Mouse (Mus musculus): ENCODE results near the gene Rpl4.
"Not testable (repeated sequence)": the region's sequence is repeated elsewhere in the genome, so short reads cannot be mapped to it uniquely, and the experiment has no call there.

The Rpl4 gene

DNA sequence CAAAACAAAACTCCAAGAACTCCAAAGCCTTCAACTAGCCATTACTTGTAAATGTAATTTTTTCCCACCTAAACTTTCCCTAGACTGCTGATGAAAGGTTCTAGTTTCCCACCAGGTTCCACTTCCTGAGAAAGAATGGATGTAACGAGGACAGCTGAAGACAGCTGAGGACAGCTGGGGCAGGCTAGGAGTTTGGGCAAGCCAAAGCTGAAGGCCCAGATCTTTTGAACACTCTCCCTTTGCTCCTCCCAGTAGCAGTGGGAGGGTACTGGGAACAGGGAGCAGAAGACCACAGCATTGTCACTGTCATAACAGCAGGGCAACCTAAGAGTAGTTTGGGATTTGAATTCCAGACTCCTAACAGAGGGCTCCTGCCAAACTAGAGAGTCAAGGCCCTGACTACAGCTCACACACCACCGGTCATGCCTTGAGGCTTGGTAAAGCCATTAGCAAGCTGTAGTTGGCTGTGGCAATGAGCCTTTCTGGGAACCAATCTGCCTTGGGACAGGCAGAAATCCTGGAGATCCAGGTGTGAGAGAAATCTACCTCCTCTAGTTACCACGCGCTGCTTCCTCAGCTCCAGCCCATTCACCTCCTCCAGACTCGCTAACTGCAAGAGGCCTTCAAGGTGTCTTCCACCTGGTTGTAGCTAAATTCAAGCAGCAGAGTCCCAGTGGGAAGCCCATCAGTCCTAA lies 25.0 kb downstream of the Rpl4 start:
- DNase-seq = no peak

DNA sequence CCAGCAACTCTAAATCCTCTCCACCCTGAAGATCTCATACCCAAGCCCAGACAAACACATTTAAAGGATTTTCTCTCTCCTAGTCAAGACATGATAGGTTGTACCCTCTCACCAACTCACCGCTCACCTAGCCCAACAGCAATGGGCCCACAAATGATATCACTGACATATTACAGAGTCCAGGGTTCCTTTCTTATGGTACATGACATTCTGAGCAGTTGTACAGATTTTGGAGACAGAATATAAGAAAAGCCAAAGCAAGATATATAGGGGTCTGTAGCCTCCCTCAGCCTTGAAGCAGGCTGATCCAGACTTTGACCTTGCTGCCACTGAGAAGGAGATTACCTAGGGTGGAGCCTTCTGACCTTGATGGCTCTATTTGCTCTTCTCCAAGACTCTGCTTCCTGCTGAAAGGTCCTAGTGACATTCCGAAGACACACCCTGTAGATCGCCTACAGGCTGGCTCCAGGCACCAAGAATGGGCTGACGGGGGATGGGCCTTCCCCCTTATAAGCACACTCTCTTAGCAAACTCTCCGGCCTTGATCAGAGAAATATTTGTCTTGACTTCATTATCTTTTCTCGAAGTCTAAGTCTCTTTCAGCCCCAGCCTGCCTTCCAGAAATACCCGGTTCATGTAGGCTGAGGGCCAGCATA lies 25.7 kb downstream of the Rpl4 start:
- not testable (repeated sequence) for DNase-seq

DNA sequence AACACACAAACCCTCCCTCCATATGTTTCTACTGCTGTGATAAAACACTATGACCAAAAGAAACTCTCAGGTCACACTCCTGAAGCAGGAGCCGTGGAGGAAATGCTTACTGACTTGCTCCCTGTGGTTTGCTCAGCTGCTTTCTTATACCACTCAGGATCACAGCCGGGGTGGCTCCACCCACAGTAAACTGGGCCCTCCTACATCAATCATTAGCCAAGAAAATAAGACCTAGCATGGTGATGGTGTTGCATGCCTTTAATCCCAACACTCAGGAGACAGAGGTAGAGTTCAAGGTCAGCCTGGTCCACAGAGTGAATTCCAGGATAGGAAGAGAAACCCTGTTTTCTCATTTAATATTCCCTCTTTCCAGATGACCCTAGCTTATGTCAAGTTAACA lies 26.7 kb downstream of the Rpl4 start:
- DNase-seq = no peak

DNA sequence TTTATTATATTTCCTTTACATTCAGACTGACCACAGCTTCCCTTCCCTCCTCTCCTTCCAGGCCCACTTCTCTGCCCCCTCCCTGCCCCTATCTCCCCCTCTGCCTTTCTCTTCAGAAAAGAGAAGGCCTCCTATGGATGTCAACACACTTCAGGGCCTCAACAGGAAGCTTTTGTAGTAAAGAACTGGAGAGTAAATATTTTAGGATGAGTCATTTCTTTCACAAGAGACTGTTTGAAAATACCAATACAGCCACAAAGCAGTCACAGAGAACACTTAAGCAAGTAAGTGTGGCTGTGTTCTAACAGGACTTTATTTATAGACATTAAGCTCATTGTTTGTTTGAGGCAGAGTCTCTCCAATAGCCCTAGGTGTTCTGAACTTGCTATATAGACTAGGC lies 29.2 kb downstream of the Rpl4 start:
- DNase-seq = no peak

DNA sequence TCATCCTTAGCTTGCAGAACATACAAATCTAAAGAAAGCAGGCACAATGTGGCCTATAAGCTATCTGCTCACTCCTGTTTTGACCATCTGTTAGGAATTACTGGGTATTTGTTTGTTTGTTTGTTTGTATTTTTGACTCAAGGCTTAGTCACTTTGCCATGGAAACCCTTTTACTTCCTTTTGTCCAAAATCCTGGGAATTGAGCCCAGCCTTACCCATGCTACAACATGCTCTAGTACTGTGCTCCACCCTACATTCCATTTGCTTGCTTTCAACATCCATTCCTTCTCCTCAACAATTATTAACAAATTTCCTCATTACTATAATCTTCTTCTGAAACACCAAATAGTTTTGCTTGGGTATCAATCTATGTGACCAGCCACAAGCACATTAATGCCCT lies 29.7 kb downstream of the Rpl4 start:
- no peak for DNase-seq

DNA sequence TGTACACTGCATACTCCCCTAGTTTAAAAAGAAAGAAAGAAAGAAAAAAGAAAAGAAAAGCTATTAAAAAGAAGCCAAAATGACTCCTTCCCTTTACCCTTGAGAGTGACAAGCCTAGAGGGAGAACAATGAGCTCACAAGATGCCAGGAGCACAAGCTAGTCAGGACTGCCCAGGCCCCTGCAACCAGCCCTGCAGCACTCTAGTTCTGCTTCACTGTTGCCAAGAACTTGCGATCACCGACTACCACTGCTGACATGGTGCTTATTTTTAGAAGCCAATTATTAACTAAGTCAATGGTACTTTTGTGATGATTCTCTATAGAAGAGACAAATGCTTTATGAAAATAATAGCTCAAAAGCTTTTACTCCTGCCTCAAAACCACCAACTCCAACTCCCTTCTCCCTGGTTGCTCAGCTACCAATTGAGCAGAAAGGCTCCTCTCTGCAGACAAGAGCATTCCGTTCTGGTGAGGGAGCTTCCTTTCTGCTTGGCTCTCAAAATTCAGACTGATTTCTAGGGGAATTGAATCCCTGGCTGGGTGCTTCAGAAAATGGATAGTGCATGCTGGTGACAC lies 34.4 kb downstream of the Rpl4 start:
- no peak for DNase-seq

DNA sequence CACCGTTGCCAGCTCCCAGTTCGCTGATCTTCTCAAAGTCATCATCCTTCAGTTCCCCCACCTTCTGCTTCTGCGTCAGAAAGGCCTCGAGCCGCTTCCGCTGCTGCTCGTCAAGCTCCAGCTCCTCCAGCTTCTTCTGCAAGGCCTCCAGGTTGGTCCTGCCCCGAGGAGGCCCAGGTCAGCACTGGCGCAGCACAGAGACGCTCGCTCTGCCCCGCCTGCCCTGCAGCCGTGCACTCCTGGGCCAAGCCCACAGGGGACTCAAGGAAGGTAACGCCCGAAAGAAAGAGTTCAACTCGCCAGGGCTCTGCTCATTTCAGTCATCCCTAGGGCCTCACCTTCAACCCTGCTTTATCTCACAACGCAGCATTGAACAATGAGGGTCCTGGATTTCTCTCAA lies 41.3 kb downstream of the Rpl4 start:
- DNase-seq = no peak

DNA sequence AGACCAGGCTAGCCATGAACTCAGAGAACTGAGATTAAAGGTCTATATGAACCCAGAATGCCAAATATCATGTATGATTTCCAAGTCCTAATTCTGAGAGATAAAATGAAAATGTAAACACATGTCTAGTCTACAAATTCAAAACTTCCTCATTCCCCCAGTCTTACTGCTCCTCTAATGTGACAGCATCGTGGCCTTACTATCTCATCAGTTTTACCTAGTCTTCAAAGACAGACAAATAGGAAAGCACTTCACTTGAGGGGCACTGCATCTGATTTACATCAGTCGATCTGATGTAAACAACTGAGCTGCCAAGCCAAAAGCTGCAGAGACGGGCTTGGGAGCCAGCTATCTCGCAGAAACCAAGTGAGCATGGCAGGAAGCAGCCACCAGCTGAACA lies 42.9 kb downstream of the Rpl4 start:
- no peak for DNase-seq

DNA sequence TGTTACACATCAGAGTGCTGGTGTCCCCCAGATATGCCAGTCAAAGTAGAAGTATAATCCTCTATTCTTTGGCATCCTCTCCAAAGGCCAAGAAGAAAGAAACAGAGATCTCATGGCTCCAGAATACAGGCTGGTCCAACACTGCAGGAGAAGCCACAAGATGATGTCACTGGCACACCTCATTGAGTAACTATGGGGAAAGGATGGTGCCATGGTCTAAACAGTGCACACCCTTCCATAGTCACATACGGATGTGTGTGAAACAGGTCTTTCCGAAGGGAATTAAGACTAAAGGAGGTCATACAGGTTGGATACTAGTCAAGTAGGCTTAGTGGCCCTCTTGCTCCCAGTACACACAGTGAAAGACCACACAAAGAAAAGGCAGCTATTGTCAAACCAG lies 43.5 kb downstream of the Rpl4 start:
- DNase-seq = no peak

DNA sequence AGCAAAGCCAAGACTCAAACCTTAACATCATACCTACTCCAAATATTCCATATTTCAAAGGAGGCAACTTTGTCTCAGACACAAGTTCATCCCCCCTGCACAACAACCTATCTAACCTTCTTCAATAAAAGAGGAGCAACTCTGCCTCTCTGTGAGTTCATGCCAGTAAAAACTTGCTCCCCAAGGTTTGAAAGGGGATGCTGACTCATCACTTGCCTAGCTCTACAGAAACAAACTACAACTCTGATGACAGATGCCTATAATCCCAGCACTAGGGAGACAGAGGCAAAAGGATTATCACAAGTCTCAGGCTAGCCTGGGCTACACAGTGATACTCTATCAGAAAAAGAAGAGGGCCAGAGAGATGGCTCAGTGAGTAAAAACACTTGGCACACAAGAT lies 44.7 kb downstream of the Rpl4 start:
- no peak for DNase-seq

DNA sequence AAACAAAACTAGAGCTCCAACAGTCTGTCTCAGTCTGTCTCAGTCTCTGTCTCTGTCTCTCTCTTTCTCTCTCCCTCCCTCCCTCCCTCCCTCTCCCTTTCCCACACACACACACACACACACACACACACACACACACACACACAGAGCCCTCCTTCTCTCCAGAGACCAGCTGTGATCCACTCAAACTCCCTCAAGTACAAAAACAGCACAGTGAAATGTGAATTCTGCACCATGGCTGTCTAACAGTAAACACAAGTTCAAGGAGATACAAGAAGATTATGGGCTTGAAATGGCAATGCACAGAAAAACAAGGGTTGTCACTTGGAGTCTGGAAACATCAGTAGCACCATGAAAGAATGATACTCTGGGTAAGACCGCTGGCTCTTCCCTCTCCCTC lies 46.1 kb downstream of the Rpl4 start:
- DNase-seq = no peak

DNA sequence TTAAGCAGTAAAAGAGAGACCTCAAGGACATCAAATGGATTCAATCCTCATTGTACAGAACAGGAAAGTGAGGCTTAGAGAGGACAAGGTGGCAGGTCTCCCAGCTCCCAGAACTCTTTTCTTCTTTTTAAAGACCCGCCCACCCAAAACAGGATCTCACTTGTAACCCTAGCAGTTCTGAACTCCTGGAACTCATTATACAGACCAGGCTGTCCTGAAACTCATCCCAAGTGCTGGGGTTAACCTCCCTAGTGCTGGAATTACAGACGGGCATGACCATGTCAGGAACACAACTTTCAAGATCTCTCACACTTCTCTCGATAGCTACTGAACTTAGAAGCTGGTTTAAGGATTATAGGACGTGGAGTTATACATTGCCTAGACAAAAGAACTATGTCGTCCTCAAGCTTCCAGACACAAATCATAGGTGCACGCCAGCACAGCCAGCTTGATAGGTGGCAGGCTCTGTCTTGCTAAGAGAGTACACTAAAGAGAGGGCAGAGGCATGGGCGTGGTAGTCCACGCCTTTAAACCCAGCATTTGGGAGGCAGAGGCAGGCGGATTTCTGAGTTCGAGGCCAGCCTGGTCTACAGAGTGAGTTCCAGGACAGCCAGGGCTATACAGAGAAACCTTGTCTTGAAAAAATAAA lies 46.7 kb downstream of the Rpl4 start:
- no peak for DNase-seq

DNA sequence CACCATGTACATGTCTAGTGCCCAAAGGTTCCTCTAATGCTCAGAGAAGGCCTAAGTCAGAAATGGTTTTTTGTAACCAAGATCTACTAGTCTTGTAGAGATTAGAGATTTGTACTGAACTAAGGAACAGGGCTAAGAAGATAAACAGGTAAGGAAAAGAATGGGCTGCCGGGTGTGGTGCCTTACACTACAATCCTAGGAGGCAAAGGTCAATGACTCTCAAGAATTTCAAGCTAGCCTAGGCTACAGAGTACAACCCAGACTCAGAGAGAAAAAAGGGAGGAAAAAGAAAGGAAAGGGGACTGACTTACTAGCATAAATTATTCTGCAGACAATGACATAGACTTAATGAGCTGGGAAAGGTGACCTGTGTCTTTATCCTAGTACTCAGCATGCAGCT lies 47.4 kb downstream of the Rpl4 start:
- no peak for DNase-seq

DNA sequence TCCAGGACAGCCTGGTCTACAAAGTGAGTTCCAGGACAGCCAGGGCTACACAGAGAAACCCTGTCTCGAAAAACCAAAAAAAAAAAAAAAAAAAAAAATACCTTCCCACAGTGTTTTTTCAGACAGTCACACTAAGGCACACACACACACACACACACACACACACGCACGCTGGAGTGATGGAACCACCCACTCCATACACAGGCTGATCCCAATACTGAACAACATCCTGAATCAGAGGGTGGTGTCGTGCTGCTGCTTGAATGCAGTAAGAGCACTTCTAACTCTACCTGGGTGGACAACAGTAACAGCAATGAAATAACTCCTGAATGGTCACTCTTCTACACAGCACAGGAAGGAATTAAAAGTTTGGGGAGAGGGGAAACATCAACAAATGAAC lies 48.3 kb downstream of the Rpl4 start:
- no peak for DNase-seq

DNA sequence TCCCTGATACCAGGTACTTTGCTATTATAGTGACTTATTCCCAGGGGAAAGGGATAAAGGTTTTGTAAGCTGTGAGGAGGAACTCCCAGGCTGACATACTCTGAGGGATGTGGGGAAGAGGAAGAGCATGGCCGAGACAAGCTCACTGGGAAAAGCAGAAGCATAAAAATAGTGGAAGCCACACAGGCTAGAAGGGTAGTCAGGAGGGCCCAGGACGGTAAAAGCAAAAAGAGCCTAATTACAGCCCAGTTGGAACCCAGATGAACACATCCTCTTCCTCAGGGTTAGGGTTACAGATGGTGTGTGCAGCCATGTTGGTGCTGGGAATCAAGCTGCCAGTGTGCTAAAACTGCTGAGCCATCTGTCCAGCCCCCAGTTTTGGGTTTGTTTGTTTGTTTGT lies 48.9 kb downstream of the Rpl4 start:
- DNase-seq = no peak

DNA sequence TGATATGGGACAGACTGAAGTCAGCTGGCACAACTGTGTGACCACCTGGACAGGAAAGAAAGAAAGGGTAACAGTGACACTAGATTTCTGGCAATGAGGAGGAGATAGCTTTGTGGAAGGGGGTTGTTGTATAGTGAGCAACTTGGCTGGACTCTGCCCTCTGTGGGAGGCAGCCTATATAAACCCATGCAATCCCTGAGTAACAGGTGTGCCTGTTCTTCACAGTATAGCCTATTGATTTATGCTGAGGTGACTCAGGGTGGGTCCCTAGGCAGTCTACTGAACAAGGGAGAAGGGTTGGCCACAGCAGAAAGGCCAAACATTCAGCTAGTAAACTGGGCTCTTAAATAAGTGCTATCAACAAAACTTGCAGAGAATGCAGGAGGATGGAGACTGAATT lies 52.6 kb downstream of the Rpl4 start:
- no peak for DNase-seq

DNA sequence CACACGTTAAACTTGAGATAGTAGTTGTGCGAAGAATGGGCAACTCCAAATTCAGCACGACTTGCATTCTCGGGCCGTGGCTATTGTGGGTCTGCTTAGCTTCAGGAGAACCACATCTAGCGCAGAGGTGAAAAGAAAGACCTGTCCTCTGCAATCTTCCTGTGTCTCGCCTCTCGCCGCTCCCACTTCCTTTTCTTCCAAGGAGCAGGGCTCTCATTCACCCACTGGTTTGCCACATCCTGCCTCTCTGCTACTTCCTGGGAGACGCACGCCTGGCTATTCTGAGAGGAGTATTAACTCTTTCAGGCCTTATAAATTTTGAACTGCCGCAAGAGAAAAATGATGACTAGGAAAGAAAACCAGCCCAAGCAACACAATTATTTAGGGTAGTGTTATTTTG lies 54.6 kb downstream of the Rpl4 start:
- DNase-seq = no peak
